Mouse (Mus musculus): ENCODE measurements around the gene Stx8.

Stx8 gene

DNA sequence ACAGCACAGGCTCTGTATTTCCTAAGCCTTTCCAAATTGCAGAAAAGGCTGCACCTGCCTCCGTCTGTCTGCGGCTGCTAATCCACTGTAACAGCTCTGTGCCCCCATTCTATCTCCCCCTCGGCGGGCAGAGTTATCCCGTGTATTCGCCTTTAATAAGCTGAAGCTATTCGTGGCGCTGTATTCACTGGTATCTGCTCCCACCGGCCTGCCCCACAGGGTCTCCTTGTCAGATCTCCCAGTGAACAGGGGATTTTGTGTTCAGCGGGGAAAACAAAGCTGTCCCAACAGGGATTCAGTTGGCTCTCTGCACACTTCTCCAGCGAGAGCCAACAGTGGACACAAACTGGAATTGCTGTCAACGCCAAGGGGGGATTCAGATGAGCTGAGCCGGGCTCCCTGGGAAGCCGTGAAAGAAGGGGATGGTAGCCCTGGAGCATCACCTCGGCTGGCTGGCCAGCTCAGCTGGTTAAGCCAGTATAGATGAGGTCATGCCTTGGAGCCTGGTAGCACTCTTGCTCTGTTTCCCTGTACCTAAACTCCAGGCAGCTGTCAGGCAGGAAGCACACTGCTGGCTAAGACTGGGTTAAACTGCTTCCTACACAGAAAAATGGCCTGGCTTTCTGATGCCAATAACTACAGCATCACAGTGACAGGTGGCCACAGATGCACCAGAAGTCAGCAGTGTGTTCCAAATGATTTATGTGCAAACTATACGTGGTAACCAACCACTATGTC is 278.4 kb downstream of the Stx8 start:
- no peak for DNase-seq

DNA sequence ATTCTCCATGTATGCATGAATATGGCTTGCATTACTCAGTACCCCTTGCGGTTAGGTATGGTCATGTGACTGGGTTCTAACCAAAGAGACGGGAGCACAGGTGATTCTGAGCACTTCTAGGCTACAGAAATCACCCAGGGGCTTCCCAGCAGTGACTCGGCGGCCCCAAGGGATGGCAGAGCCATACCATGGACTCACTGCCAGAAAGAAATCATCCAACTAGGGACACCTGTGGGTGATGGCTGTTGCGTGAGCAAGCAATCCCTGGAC is 278.9 kb downstream of the Stx8 start:
- DNase-seq = no peak

DNA sequence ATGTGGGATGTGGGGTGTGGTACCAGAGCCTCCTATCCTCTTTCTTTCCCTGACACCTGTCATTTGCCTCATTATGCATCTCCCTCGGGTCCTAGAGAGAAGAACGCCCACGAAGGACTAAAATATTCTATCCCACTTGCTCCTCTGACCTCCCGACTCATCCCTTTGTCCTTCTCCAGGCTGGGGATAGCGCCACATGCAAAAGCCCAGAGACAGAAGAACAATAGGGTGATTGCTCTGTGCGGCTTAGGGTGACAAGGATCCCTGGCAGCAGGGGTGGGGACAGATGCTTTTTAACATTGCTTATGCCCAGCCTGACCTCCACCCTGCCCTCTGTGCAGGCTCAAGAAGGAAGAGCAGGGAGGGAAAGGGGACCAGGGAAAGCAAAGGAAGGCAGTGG is 281.9 kb downstream of the Stx8 start:
- no peak for DNase-seq

DNA sequence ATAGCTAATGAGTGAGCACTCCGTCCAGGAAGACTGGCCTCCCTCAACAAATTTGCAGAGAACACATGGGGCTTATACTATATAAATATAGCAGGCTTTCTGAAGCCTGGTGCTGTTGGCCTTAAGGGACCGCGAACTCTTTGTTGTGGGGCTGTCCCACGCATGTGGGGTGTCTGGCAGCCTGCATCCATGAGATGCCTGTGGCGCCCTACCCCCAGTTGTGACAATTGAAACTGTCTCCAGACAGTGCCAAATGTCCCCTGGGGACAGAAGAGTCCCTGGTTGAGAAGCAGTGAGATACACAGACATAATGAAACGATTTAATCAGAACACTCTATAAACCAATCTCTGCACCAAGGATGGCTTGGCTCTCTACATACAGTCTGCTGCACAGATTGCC is 284.1 kb downstream of the Stx8 start:
- DNase-seq = peak; percentile 40

DNA sequence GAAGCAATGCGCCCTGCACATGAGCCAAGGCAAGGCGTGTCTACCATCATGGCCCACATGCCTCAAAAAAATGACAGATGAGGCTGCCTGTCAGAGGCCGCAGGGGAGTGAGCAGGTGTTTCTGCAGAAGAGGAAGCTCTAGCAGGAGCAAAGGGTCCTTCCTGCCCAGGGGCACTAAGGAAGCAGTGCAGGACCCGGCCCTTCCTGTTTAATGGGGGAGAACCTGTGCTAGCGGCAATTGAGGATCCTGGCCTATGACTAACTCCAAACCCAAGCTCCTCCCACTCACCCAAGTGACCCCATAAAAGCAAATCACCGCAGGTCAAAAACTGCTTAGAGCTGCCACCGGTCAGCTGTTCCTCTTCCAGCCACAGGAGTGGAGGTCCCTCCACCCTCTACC is 287.5 kb downstream of the Stx8 start:
- DNase-seq = no peak

Data from lung, postnatal 10 days (tissue).